Mouse (Mus musculus) stomach, embryonic 15.5 days (tissue): ENCODE data around the gene Erf. TPM values are rescaled to one million over a fixed set of nuclear protein-coding genes. Genes with fewer than 3 reads are reported as not detected.

Experiments used
- ATAC-seq: fragments of 200-750 bp; cut with Nextera tagmentation; 2 replicates; pipeline ENCODE4 v1.8.0; 2017; ENCODE audit warnings: low read depth, moderate number of reproducible peaks, moderate TSS enrichment; ENCODE audit not compliant: insufficient read depth, low FRiP score
- H3K27ac ChIP-seq: fragments of 300-500 bp; sonication (generic); 2 replicates; pipeline ENCODE4 v1.5.1; 2015; ENCODE audit warnings: mild to moderate bottlenecking, inconsistent platforms
- H3K27me3 ChIP-seq: fragments of 300-500 bp; sonication (generic); replicated peaks from 2 replicates; pipeline ENCODE4 v1.6.1; 2015; ENCODE audit warnings: inconsistent platforms
- H3K36me3 ChIP-seq: fragments of 300-500 bp; sonication (generic); 2 replicates; pipeline ENCODE4 v1.6.1; 2015; ENCODE audit warnings: inconsistent platforms
- H3K4me1 ChIP-seq: fragments of 300-500 bp; sonication (generic); 2 replicates; pipeline ENCODE4 v1.6.1; 2015; ENCODE audit warnings: inconsistent platforms
- H3K4me2 ChIP-seq: fragments of 300-500 bp; sonication (generic); 2 replicates; pipeline ENCODE4 v1.6.1; 2015; ENCODE audit warnings: mild to moderate bottlenecking, inconsistent platforms
- H3K4me3 ChIP-seq: fragments of 300-500 bp; sonication (generic); replicated peaks from 2 replicates; pipeline ENCODE4 v1.5.1; 2015; ENCODE audit warnings: inconsistent platforms
- H3K9ac ChIP-seq: fragments of 300-500 bp; sonication (generic); 2 replicates; pipeline ENCODE4 v1.6.1; 2015; ENCODE audit warnings: inconsistent platforms
- H3K9me3 ChIP-seq: fragments of 300-500 bp; sonication (generic); 2 replicates; pipeline ENCODE4 v1.6.1; 2016; ENCODE audit warnings: inconsistent platforms
- WGBS: fragments of 180-500 bp; shearing (Covaris S2); methylation state at CpG from one replicate; pipeline ENCODE4 v1.1.7; 2015; 5-methylcytosine and 5-hydroxymethylcytosine counted together
- polyA plus RNA-seq: library from polyadenylated mRNA; unstranded; fragments of >200 nt; fragmentation: Nextera tagmentation; extraction: Ambion mirVana; gene quantifications from 2 replicates; pipeline ENCODE4 v1.2.1, GENCODE M21; 2015

The Erf gene
- polyA plus RNA-seq, 1 experiment from 2014 or later, result 13.0 TPM

- peak overlapping the region; percentile 86 for H3K4me3 ChIP-seq
- no peak overlapping the region for H3K27ac ChIP-seq
- peaks cover 28% of the 10 kb centered on the region for H3K36me3 ChIP-seq
- no peak overlapping the region for H3K9ac ChIP-seq
- 77% methylated on average over 10 of the region's 10 CpGs for WGBS
- H3K4me2 ChIP-seq, result peak overlapping the region; percentile 87
- H3K27me3 ChIP-seq, result no peaks in the 10 kb centered on the region
- ATAC-seq, result no peak
- no peaks in the 10 kb centered on the region for H3K9me3 ChIP-seq
- H3K4me1 ChIP-seq, result peaks cover 41% of the 10 kb centered on the region
Observed at GRCm38 (mm10) chr7:25222275-25222967, 28.1 kb downstream of the Erf start.

GRCm38 (mm10) chr7:25221102-25221883 is 29.3 kb downstream of the Erf start, which contains the start of gene Zfp526:
Zfp526 (plus strand) TSS chr7:25221425.
- Histone ChIP-seq H3K9me3 (no peaks in the 10 kb centered on the region), H3K27me3 (no peaks in the 10 kb centered on the region), H3K9ac (peak within 1 kb of the TSS; percentile 71), H3K27ac (peak within 1 kb of the TSS; percentile 95), H3K4me3 (peak within 1 kb of the TSS; percentile 86), H3K4me2 (peak within 1 kb of the TSS; percentile 87), H3K36me3 (peaks cover 21% of the 10 kb centered on the region), H3K4me1 (peaks cover 42% of the 10 kb centered on the region)
- ATAC-seq, result peak; percentile 93
- under 1% methylated on average over 42 of the region's 45 CpGs for WGBS

- Histone ChIP-seq H3K4me1 (peaks cover 42% of the 10 kb centered on the region), H3K27me3 (no peaks in the 10 kb centered on the region), H3K36me3 (peaks cover 14% of the 10 kb centered on the region), H3K9me3 (no peaks in the 10 kb centered on the region), H3K27ac (peak within 1 kb of the TSS; percentile 95), H3K4me2 (peak within 1 kb of the TSS; percentile 87), H3K9ac (peak within 1 kb of the TSS; percentile 71), H3K4me3 (peak within 1 kb of the TSS; percentile 86)
- no peak for ATAC-seq
- WGBS, result 4% methylated on average over 20 of the region's 20 CpGs
Observed at GRCm38 (mm10) chr7:25220457-25221101, 30.0 kb downstream of the Erf start, which contains the start of gene Dedd2. Dedd2 (minus strand) TSS chr7:25220615.

GRCm38 (mm10) chr7:25219756-25220456 is 30.7 kb downstream of the Erf start:
- peak; percentile 70 for ATAC-seq
- peak overlapping the region; percentile 66; the same call in 1 of the 2 replicates for H3K9ac ChIP-seq
- H3K36me3 ChIP-seq, result peaks cover 7% of the 10 kb centered on the region; the same call in 1 of the 2 replicates
- peaks cover 42% of the 10 kb centered on the region for H3K4me1 ChIP-seq
- peak overlapping the region; percentile 86 for H3K4me3 ChIP-seq
- H3K4me2 ChIP-seq, result peak overlapping the region; percentile 87
- H3K27ac ChIP-seq, result peak overlapping the region; percentile 95
- 3% methylated on average over 31 of the region's 31 CpGs for WGBS
- no peaks in the 10 kb centered on the region for H3K27me3 ChIP-seq
- no peaks in the 10 kb centered on the region for H3K9me3 ChIP-seq

GRCm38 (mm10) chr7:25219416-25219750 is 31.2 kb downstream of the Erf start:
- Histone ChIP-seq H3K27ac (peak overlapping the region; percentile 95), H3K9ac (peak overlapping the region; percentile 66), H3K9me3 (no peaks in the 10 kb centered on the region), H3K4me2 (peak overlapping the region; percentile 87), H3K4me1 (peaks cover 42% of the 10 kb centered on the region), H3K27me3 (no peaks in the 10 kb centered on the region), H3K4me3 (peak overlapping the region; percentile 86), H3K36me3 (0 out of 2 replicates have a peak, but pooled peaks cover 4% of the 10 kb centered on the region)
- ATAC-seq, result no peak
- WGBS, result under 1% methylated on average over 16 of the region's 16 CpGs

- Histone ChIP-seq H3K4me1 (peaks cover 42% of the 10 kb centered on the region), H3K36me3 (no peaks in the 10 kb centered on the region), H3K9ac (peak overlapping the region; percentile 66), H3K27me3 (no peaks in the 10 kb centered on the region), H3K4me3 (peak overlapping the region; percentile 86), H3K27ac (peak overlapping the region; percentile 95), H3K9me3 (no peaks in the 10 kb centered on the region), H3K4me2 (peak overlapping the region; percentile 87)
- no peak; the same call in 1 of the 2 replicates for ATAC-seq
- WGBS, result under 1% methylated on average over 53 of the region's 53 CpGs
Observed at GRCm38 (mm10) chr7:25218705-25219415, 31.7 kb downstream of the Erf start.

- Histone ChIP-seq H3K36me3 (no peaks in the 10 kb centered on the region), H3K9ac (no peak overlapping the region), H3K9me3 (no peaks in the 10 kb centered on the region), H3K4me3 (peak overlapping the region; percentile 86), H3K4me2 (peak overlapping the region; percentile 87), H3K4me1 (peaks cover 41% of the 10 kb centered on the region), H3K27me3 (no peaks in the 10 kb centered on the region), H3K27ac (peak overlapping the region; percentile 95)
- WGBS, result 54% methylated on average over 12 of the region's 12 CpGs
- no peak for ATAC-seq
Observed at GRCm38 (mm10) chr7:25217653-25218395, 32.7 kb downstream of the Erf start.

- 96% methylated on average over 2 of the region's 2 CpGs for WGBS
- Histone ChIP-seq H3K36me3 (0 out of 2 replicates have a peak, but pooled peaks cover 3% of the 10 kb centered on the region), H3K9me3 (no peaks in the 10 kb centered on the region), H3K9ac (no peak overlapping the region), H3K4me1 (peaks cover 19% of the 10 kb centered on the region; the same call in 1 of the 2 replicates), H3K27ac (no peak overlapping the region), H3K27me3 (no peaks in the 10 kb centered on the region), H3K4me2 (no peak overlapping the region), H3K4me3 (no peak overlapping the region)
- no peak for ATAC-seq
Observed at GRCm38 (mm10) chr7:25214172-25214571, 36.4 kb downstream of the Erf start.

- no peak overlapping the region for H3K4me2 ChIP-seq
- 69% methylated on average over 3 of the region's 3 CpGs for WGBS
- ATAC-seq, result no peak
- no peak overlapping the region for H3K9ac ChIP-seq
- H3K27ac ChIP-seq, result no peak overlapping the region
- H3K36me3 ChIP-seq, result 0 out of 2 replicates have a peak, but pooled peaks cover 3% of the 10 kb centered on the region
- H3K4me1 ChIP-seq, result peaks cover 8% of the 10 kb centered on the region; the same call in 1 of the 2 replicates
- H3K27me3 ChIP-seq, result no peaks in the 10 kb centered on the region
- no peak overlapping the region for H3K4me3 ChIP-seq
- H3K9me3 ChIP-seq, result no peaks in the 10 kb centered on the region
Observed at GRCm38 (mm10) chr7:25213099-25213498, 37.5 kb downstream of the Erf start.

- H3K9me3 ChIP-seq, result no peaks in the 10 kb centered on the region
- no peak overlapping the region for H3K27ac ChIP-seq
- no peak overlapping the region for H3K4me2 ChIP-seq
- no peak for ATAC-seq
- H3K27me3 ChIP-seq, result no peaks in the 10 kb centered on the region
- no peak overlapping the region for H3K9ac ChIP-seq
- H3K4me1 ChIP-seq, result peaks cover 4% of the 10 kb centered on the region; the same call in 1 of the 2 replicates
- no peak overlapping the region for H3K4me3 ChIP-seq
- H3K36me3 ChIP-seq, result 0 out of 2 replicates have a peak, but pooled peaks cover 7% of the 10 kb centered on the region
- WGBS, result 83% methylated on average over 4 of the region's 4 CpGs
Observed at GRCm38 (mm10) chr7:25210482-25210881, 40.1 kb downstream of the Erf start.
